Mouse (Mus musculus) MN1 (cell line): ENCODE results near the gene Myh3.

Experiments
- DNase-seq: peaks from one replicate; pipeline ENCODE4 v3.0.0-alpha.2; 2016; ENCODE audit warnings: low spot score

Gene Myh3

DNA sequence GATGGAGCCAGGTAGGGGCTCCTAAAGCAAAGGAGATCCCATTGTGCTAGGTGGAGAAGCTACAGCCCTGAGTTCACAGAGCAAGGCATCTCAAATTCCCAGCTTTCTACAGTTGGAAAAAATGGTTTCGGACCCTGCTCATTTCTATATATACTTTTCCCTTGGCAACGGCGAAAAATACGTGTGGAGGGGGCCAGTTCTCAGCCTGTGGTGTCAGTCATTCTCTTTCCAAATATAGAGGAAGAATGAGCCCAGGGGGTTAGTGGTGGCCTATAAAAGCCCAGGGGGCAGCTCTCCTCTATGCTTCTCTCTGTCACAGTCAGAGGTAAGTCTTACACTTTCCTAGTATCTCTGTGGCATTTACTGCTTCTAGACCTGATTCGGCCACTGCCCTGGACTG lies at the start of gene Myh3:
TSS of gene Myh3 (plus strand) at position 301 of the 400 bp plus-strand sequence.
- no peak for DNase-seq

DNA sequence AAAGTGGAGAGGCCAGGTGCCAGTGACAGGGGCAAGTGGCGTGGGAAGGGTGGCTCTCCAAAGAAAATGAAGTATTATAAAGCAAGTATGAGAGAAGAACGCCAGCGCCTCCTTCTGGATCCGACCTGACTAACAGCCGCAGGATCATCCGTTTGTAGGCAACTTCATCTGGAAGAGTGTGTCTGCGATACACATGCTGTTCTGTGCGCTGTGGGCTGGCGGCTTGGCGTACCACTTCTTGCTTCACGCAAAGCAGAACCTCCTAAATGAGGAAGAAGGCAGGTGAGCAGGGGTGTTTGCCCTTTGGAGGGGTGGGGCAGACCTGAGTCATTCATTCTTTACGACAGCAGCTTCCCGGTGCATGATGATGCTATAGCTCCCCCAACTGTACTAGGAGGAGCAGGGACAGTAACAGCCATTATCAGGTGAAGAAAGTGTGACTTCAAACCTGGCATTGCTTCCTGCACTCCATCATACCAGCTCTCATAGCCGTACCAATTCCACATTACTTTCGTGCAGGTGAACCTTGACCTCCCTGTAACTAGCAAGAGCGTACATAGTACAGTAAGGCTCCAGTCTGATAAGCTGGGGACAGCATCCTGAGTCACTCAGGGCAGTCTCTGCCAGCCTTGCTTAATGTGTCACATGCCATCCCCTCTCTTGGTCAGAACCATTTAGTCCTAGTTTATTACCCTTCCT lies 47.0 kb upstream of the Myh3 start:
- DNase-seq = no peak

DNA sequence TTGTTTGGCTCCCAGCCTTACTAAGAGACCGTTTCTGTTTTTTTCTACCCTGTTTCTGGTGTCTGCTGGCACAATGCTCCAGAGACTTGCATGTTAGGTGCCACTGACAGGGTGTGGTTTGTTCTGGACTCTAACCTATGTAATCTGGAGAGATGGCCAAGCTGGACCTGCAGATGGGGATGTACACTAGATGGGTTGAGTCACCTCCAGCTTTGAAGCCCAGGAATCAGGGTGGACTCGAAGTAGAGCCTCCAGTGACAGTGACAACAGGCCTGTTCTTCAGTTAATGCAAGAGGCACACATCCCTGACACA lies 46.5 kb upstream of the Myh3 start:
- peak; percentile 46 for DNase-seq

DNA sequence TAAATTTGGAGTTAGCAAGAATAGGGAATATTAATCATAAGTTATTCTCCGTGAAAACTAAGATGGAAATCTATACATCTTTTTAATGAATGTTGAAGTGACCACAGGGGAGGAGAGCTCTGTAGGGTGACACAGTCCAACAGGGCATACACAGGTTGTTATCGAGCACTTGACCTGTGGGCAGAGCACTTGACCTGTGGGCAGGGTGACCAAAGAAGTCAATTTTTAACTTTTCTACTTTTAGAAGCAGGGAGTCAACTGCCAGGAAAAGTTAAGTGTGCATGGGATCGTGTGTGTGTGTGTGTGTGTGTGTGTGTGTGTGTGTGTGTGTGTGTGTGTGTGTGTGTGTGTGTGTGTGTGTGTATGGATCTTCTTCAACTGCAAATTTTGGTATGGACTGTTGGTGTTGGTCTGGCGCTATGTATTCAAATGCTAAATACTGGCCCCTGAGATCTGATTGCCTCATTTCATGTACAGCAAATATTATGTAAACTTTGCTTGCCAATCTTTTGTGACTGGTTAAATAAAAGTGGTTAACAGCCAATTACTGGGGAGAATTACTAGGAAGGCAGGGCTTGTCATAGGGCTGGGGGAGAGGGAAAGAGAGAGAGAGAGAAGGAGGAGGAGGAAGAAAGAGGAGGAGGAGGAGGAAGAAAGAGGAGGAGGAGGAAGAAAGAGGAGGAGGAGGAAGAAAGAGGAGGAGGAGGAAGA lies 43.2 kb upstream of the Myh3 start:
- no peak for DNase-seq

DNA sequence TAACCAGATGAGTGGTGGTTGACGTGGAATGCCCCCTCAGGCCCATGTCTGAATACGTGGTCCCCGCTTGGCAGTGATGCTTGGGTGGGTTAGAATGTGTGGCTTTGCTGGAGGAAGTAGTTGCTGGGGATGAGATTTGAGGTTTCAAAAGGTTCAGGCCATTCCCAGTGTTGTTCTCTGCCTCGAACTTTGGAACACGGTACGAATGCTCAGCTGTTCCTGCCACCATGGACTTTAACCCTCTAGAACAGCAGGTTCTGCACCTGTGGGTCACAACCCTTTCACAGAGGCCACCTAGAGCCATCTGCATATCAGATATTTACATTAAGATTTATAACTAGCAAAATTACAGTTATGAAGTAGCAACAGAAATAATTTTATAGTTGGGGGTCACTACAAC lies 41.9 kb upstream of the Myh3 start:
- no peak for DNase-seq

DNA sequence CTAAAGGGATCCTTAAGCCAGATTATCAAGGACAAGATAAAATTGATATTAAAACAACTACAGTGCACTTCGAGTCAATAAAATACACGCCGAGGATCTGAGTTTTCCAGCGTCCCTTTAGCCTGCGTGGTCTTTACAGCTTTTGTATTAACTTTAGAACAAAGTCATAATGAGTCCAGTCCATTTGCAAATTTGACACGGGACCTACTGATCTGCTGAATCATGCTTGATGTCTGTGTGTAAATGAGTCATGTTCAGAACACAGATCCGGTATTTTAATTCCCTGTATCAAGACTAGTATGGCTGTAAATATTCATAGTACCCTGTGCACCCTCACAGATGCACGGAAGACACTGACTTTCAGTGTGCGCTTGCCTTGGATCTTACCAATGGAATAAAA lies 41.2 kb upstream of the Myh3 start:
- no peak for DNase-seq

DNA sequence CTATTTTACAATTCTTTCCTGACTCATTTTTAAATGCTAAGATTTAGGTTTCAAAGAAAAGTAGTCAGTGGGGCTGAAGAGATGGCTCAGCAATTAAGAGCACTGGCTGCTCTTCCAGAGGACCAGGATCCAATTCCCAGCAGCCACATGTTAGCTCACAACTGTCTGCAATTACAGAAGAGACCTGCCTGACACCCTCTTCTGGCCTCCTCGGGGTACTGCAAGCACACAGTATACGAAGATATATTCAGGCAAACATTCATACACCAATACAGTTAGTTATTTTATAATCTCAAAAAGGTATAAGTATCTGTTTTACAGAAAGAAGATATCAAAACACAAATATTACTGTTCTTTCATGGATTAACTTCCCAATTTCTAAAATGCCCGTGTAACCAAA lies 38.3 kb upstream of the Myh3 start:
- DNase-seq = no peak

DNA sequence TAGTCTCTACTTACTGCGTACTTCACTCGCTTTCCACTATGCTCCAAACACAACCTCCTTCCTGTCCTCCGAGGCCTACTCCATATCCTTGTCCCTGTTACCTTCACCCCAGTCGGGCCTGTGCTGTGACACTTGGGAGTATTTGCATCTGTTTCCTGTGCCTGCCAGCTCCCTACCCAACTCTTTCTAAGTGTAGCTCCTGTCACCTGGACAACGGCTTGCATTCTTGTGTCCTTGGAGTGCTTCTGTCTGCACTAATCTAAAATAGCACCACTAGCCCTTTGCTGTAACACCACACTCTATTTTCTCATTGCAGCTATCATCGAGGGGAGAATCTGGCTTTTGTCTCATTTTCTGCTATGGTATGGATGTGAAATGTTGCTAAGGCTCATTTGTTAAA lies 37.6 kb upstream of the Myh3 start:
- no peak for DNase-seq

DNA sequence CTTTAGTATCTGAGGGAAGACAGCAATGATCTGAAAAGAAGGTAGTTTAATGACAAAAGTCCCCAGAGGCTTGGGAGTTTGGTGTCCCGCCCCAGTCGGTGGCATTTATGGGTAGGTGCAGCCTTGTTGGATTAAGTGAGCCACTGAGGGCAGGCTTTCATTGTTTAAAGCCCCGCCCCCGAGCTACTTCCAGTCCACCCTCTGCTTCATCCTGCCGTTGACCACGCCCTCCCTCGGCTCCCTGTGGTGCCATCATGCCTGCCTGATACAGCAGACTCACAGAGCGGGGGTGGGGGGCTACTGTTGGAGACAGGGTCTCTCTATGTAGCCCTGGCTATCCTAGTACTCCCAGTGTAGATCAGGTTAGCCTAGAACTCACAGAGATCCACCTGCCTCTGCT lies 35.1 kb upstream of the Myh3 start:
- DNase-seq = no peak

DNA sequence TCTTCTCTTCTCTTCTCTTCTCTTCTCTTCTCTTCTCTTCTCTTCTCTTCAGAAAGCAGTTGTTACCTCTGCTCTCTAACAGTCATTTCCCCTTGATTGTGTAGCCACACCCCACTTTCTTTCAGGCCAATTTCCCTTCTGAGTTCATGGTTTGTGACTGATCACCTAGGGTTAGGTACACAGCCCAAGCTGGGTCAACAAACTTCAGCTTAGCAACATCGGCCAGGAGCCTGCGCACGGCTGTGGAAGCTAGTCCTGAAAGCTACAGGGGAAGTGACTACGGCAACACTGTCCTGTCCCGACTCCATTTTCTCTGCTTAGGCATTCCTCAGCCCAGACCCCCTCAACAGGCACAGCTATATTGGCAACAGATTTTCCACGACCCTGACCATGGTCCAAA lies 33.1 kb upstream of the Myh3 start:
- DNase-seq = no peak

DNA sequence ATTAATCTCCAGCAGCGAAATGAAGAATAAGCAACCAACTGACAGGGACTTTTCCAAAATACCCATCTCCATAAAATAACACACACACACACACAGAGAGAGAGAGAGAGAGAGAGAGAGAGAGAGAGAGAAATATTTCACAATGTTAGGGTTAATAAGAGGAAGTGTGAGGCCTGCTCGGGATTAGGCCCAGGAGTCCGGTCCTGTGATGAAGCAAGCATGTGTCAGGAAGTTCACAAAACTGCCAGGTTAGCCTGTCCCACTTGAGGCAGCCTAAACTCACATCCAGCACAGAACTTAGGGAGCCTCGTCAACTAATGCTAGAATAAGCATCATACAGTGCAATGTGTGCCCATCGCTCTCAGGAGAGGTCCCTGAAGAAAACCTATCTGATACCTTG lies 30.9 kb upstream of the Myh3 start:
- DNase-seq = no peak

DNA sequence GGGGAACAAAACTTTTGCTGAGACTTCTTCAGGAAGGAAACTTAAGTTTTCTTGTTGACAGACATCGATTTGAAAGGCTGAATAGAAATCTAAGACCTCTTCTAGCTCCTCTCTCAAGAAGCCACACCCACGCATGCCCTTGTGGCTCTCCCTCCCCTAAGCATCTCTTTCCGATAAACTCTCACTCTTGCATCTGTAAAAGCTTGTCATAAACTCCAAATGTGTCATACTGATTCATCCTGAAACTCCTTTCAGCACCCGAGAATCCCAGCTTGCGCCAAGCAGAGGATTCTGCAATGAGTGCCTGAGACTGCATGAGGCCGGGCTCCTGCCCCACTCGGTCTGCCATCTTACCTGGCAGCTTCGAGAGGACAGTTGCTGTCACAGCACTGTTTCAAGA lies 29.6 kb upstream of the Myh3 start:
- no peak for DNase-seq

DNA sequence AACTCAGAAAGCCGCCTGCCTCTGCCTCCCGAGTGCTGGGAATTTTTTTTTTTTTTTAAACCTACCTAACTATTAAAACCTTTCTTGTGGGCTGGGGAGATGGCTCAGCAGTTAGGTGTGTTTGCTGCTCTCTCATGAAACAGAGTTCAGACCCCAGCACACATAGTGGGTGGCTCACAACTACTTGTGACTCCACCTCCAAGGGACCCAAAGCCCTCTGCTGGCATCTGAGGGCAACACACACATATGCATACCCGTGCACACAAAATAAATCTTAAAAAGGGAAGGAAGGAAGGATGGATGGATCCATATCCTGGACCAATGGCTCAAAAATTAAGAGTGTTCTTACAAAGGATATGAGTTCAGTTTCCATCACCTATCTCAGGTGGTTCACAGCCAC lies 28.8 kb upstream of the Myh3 start:
- no peak for DNase-seq

DNA sequence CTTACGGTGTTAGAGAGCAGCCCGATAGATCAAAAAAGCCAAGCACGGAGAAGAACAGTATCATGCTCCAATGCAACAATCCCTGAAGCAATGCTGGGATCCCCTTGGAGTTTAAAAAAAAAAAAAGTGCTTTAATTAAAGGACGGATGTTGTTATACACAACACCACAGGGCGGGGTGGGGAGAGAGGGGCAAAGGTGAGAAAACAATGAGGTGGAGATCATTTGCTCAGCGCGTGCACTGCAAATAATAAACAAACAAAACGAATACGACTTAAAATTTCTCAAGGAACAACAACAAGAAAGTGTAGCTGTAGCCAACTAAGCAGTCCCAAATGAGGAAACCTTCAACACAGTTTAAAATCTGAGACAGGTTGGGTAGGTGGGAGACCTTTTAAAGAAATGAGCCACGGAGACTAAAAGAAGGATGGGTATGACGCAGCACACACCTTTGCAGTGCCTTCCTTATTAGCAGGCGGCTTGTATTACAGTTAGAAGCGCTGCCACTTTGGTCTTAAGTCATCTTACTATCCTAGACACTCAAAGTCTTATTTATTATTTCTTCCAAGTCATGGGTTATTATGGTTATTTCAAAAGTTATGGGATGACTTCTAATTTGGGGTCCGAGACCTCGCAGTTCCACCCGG lies 26.3 kb upstream of the Myh3 start:
- DNase-seq = peak; percentile 19

DNA sequence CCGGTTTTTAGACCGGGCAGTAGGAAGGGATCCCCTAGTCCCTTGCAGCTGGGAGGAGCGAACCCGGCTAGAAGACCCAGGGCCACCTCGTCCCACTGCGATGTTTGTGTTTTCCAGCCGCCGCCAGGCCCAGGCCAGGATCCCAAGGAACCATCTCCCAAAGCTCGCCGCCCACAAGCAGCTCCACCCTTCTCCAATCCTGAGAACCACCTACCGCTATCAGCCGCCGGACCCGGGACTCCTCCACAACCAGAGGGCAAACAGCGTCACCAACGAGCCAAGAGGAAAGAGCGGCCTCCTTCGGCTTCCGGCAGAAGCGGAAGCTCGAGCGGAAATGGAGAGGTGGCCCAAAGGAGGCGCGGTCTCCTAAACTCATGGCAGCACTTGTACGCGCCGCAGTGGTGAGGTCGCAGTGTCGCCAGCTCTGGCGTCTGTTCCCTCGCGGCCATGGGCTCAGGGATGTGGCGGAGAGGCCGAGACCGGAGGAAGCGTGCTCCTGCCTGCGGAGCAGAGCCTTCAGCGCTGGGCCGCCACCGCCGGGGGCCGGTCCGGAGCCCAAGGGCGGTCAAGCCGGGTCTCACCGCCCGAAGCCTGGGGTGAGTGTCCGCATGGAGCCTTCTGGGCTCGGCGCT lies 25.7 kb upstream of the Myh3 start, which contains the start of the genes Adprm and Sco1:
TSS of gene Adprm (minus strand) at position 274 of the 632 bp plus-strand sequence.
TSS of gene Sco1 (plus strand) at position 350 of the 632 bp plus-strand sequence.
- peak; percentile 89 for DNase-seq

DNA sequence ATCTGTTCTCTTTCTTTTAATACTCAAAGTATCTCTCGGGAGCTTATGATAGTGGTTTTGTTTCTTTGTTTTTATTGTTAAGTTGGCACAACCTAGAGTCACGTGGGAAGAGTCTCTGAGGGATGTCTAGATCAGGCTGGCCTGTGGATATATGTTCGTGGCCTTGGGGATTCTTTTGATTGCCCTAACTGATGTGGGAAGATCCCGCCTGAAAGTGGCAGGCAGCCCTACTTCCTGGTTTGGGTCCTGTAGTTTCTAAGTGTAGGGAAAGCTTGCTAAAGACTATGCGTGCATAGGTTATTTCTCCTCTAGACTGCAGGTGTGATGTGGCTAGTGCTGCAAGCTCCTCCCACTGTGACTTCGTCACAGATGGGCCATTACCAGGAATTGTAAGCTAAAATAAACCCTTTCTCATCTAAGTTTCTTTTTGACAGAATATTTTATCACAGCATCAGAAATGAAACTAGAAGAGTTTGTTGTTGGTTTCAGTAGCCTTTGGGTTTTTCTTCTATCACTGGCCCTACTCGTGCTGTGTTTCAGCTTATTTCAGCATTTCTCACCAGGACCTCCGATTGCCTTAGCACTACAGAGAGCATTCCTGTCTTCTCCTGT lies 23.2 kb upstream of the Myh3 start:
- DNase-seq = no peak

DNA sequence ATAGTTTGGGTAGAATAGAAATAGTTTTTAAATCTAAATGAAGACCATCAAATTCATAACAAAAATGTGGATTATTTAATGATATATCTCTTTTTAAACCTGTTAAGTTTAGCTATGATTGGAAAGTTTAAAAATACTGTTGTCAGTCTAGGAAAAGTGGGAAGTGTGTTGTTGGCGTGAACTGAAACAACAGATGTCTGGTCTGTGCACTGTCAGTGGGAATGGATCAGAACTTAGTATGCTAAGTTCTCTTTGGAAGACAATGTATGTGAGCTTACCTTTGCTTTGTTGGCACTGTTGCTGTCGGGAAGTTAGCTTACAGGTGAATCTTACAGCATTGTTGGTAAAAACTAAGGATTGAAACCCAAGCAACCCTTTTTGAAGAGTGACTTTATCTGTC lies 16.8 kb upstream of the Myh3 start:
- no peak for DNase-seq

DNA sequence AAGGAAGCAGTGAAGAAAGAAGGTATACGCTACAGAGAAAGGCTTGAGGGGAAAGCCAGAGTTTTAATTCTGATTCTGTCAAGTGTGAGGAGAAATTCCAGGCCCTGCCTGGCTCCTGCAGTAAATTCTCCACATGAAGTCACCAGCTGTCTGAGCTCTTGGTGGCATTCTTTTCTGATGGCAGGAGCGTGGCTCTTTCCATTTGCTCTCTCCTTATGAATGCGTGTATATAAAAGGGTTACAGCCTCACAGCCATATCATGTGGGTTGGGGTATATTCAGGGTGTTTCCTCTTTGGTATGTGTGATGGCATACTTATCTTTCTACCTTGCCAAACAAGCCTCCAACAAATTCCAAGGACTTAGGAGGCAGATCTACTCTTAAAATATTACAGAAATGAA lies 15.4 kb upstream of the Myh3 start:
- no peak for DNase-seq

DNA sequence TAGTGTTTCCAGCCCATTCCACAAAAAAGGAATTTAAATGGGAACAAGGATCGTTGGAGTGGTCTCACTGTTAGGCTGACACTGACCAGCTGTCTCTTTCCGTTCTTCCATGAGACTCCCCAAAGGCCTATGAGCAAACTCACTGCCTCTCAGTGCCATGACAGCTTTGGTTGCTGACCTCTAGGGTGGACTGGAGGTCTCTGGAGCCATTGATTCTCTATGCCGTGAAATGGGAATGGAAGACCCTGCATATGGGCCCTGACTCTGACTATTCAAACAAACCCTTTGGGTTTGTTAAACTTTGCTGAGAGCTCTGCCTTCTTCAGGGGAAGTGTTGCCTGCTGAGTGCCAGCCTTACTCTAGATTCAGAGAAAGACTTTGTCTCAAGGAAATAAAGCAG lies 10.4 kb upstream of the Myh3 start:
- DNase-seq = no peak

DNA sequence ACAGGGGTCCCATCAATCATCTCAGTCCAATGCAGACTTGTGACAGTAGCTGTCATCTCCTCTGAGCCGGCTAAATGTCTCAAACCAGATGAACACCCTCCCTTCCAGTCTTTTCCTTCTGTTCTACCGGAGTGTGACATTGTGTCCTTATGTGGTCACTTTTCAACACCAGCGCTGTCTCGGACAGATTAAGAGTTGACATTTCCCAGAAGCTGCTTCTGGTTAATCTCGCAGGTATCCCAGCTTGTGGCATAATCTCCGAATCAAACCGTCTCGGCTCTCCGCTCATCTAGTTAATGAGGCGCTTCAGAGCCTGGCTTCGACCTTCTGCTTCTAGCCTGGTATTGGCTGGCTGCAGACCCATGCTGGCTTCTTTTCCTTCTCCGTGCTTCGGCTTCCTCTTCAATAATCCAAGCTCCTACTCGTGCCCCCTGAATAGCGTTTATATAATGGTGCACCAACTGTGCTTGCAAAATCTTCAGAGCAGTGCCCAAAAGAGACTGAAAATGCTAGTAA lies 5.4 kb upstream of the Myh3 start:
- peak; percentile 42 for DNase-seq

DNA sequence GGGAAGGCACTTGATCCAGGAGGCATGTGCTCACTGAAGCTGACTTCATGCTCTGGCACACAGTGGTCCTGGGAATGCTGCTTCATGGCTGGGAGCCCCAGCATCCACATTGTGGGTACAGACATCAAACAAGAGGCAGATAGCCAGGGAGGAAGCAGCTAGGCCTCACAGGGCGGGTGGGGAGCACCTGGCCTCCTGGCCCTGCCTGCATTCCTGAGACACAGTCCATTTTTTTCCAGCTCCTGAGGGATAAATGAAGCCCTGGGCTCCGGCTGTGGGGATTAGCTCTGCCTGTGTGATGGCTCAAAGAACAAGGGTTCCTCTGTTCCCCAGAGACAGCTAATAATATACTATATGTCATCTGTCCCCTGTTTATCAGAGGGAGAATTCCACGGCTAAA lies 3.1 kb upstream of the Myh3 start:
- no peak for DNase-seq

DNA sequence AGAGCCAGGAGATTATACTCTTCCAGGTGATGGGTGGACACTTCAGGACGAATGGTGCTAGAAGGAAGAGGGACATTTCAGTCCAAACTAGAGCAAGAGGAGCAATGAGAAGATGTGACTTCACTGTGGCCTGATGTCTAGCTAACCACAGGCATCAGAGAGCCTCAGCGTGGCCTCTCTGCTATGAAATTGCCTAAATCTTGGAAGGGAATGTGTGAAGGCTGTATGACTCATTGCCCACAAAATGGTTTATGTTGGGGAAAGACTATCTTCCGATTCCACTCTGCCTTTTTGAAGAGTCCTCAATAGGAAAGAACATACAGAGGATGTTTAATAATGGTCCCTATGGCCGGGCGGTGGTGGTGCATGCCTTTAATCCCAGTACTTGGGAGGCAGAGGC lies 1.3 kb upstream of the Myh3 start:
- DNase-seq = no peak
